Mouse (Mus musculus) G1E (cell line): Measurements from ENCODE around the gene Tmem109.

Source experiments
- CTCF ChIP-seq: IDR thresholded peaks from 2 replicates; pipeline ENCODE4 v1.5.1; 2012; ENCODE audit warnings: low read depth, low read length, inconsistent platforms, mixed read lengths
- GATA1 ChIP-seq: IDR thresholded peaks from 2 replicates; pipeline ENCODE4 v1.6.1; 2012; ENCODE audit warnings: borderline replicate concordance, low read length, inconsistent platforms, mixed read lengths
- GATA2 ChIP-seq: IDR thresholded peaks from 2 replicates; pipeline ENCODE4 v1.6.1; 2012; ENCODE audit warnings: low read depth, low read length, inconsistent platforms, borderline replicate concordance
- POLR2AphosphoS5 ChIP-seq: IDR thresholded peaks from 2 replicates; pipeline ENCODE4 v1.6.1; 2012; ENCODE audit warnings: low read depth, low read length, inconsistent platforms; ENCODE audit not compliant: insufficient replicate concordance
- TAL1 ChIP-seq: conservative IDR thresholded peaks from 2 replicates; pipeline ENCODE4 v1.6.1; 2012; ENCODE audit warnings: low read depth, low read length, inconsistent platforms, mixed read lengths

GRCm38 (mm10) chr19:10896849-10897248 lies 15.0 kb upstream of the Tmem109 start:
- TF ChIP-seq CTCF (no peak), GATA2 (no peak), GATA1 (no peak), POLR2AphosphoS5 (no peak), TAL1 (no peak)
